Mouse (Mus musculus): ENCODE measurements around the gene Syt15.

GRCm38 (mm10) chr14:34190361-34190760 is 29.0 kb upstream of the Syt15 start:
- TF ChIP-seq CTCF (IDR thresholded peaks at IDR 0.05; ENCODE audit: low read depth, low read length) (no peak), POLR2A (IDR thresholded peaks at IDR 0.05; ENCODE audit: extremely low read depth, insufficient read depth, low read length) (no peak)
